Mouse (Mus musculus): Measurements from ENCODE around the gene Fam213b. TPM values are rescaled to one million over a fixed set of nuclear protein-coding genes. Genes with fewer than 3 reads are reported as not detected.

Gene Fam213b
- 0.87 TPM in 1 of 2 replicates, not detected in the other for total RNA-seq (2017)

DNA sequence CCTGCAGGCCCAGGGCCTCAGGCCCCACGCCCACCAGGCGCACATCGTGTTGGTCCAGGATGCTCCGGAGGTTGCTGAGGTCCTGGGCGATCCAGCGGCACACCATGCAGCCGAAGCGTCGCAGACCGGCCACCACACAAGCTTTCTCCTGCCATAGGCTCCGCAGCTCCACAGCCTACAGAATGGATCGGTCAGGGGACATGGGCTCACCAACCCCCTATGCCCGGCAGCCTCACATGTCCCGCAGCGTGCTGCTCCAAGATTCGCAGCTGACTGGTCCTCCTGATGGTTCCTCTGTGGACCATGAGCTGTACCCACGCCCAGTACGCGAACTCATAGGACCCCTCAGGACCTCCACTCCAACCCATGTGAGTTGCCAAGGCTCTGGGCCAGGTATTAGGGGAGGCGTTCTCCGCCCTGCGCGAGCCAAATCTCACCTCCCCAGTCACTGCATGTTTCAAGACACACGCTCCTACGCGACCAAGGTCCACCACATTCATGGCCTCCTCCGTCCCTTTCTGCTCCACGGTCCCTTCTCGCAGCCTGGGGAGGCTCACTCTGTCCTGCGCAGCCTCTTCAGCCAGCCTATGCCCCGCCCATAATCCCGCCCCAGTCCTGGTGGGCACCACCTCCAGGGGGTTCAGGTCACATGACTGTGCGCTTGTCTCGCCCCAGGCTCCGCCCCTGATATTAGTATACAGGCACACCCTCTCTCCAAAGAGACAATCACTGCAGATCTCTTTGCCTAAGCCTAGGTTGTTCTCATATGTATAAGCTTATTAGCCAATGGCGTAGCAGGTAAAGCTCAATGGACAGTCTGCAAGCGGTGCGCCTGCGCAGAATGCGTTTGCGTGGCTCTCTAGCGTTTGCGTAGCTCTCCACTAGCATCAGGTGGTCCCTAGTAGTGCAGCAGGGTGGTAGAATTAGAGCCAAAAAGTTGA is at the start of gene Fam213b:
Fam213b (minus strand) TSS at position 630 of the 941 bp plus-strand sequence.
- peak; percentile 96 for ATAC-seq (replicated peaks; ENCODE audit: low read depth, poor library complexity, severe bottlenecking)

DNA sequence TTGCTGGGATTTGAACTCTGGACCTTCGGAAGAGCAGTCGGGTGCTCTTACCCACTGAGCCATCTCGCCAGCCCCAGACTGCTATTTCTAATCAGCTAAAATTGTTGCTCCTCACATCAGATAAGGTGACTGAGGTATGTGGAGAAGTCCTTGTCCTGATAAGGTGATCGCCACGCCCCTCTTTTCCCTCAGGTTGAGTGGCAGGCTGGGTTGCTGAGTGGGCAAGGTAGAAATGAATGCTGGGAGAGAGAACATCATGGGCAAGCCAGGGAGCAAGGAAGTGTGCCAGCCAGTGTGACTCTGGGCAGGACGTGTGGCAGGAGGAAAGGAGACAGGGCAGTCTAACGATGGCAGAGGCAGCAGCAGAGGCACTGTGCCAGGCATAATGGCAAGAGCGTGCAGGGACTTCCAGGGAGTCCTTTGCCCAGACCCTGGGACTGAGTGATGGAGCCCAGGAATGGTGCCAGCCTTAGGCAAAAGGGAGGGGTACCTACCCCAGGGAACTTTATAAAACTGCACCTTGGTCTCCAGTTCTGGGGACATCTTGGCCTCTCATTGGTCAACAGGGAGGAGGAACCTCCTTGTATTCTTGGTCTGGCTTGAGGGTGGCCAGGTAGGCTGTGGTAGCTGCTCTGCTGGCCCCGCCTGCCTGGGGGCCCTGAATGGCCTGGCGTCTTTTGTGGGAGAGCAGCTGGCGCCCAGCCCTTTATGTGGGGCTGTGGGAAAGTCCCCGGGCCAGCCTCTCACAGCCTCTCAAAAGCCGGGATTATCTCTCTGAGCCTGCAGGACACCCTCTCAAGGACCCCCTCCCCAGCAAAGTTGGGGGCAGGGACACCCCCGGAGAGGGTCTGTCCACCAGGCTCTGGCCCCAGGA is 49.4 kb upstream of the Fam213b start:
- no peak for ATAC-seq (replicated peaks; ENCODE audit: low read depth, poor library complexity, severe bottlenecking)

DNA sequence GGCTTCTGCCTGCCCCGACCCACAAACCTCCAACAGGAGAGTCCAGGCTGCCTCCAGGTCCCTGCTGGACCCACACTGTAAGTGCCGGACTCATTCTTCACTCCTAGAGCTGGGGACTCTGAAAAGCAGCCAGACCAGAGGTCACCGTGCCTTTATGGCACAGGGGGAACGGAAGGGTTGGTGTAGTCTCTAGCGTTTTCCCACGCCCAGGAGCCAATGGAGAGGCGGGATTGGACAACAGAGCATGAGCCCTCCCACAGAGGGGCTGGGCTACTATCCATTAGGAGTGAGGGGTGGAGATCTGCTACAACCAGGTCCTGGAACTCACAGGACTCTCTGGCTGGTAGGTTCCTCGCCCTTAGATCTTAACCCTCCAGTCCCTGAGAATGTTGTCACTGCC is 47.4 kb upstream of the Fam213b start:
- peak; percentile 43; the same call in 1 of the 2 replicates for ATAC-seq (replicated peaks; ENCODE audit: low read depth, poor library complexity, severe bottlenecking)

DNA sequence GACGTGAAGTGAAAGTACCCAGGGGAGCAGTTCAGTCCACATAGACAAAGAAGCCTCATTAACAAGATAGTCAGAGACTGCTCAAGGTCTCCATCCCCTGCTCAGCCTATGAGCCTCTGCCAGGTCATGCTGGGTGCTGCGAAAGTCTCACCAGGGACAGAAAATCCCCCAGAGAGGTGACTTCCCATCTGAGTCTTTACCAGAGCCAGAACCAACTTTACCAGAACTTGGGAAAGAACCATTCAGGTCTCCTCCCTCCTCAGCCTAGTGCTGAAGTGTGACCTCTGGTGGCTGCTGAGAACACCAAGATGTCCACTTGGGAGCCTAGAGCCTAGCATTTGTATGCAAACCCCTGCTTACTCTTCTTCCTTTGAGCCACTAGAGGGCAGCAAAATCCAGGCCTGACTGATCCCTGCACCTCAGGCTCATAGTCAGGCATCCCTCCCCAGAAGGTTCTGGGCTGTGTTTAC is 45.2 kb upstream of the Fam213b start:
- ATAC-seq (replicated peaks; ENCODE audit: low read depth, poor library complexity, severe bottlenecking) = peak; percentile 98

DNA sequence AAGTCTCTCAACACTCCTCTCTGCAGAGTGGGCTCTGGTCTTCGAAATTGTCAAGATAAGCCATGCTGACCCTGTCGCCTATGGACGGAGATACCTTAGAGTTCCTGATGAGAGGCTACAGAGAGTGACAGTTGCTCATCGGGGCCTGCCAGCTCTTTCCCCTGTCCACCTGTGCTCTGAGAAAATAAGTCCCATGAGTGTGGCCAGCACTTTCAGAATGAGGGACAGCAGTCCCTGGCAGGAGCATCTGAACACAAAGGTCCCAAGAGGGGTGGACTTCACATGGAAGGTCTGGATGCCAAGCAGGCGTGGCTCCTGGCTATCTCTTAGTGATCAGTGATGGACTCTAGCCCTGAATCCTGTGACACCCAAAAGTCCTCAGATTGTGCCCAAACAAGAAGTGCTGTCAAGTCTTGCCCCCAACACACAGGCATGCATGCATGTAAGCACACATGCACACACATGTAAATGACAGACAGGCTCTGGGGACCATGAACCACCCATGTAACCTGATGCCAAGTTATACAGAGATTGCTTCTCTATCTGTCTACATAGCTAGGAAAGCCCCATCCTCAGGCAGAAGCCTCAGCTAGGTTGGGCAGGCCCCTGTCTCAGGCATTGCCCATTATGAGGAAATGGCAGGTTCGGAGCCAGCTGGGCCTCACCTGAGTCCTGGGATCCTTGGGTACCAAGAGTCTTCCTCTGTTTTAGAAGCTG is 44.5 kb upstream of the Fam213b start:
- ATAC-seq (replicated peaks; ENCODE audit: low read depth, poor library complexity, severe bottlenecking) = no peak

DNA sequence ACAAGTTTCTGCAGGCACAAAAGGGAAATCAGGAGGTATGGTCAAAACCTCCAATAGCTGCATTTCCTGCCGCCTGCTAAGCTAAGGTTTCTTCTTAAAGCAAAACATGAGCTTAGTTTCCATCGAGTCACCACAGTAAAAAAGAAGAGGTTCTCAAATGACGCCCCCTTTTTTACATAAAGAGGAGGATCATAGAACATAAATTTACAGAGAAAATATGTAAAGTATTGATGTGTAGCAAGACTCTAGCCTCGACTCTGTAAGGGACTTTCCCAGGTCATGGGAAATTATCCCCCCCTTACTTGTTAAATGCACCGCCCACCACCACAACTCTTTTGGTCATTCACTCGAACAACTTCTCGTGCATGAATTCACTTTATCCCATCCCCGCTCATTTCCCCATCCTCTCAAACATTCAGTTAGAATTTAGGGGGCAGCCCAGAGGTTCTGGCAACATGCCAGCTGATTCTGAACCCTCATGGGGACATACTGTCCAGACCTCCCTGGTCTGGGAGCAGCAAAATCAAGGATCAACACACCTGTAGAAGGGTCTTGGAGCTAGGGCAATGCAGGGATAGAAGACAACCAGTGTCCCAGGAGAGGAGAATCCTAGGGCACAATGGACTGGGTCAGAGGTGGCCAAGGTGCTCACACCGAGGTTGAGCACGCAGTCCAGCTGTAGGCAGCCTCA is 43.8 kb upstream of the Fam213b start:
- no peak for ATAC-seq (replicated peaks; ENCODE audit: low read depth, poor library complexity, severe bottlenecking)

DNA sequence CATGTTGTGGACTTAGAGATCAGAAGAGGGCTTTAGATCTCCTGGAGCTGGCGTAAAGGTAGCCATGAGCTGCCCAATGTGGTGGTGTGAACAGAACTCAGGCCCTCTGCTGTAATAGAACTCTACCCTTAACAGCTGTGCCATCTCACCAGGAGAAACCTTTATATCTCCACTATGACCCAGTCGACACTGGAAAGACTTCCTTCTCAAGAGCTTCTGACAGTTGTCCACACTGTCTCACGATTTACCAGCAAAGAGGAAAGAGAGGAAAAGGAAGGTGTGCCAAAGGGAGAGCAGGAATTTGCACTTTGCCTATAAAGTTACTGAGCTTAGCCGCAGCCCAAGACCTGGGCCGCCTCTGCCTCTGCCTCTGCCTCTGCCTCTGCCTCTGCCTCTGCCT is 42.9 kb upstream of the Fam213b start:
- ATAC-seq (replicated peaks; ENCODE audit: low read depth, poor library complexity, severe bottlenecking) = no peak

DNA sequence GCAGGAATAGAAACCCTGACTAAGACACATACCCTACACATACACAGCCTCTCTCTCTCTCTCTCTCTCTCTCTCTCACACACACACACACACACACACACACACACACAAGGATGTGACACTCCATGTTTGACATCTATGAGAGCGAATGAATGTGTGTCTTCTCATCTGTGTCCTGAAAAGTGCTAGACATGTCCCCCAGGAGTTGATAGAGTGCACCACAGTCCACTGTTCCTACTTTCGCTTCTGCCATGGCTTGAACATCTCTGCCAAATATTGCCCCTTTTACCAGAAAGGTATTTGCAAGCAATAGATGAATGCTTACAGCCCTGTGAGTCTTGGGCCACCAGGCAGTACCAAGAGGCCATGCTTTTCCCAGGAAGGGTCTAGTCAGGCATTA is 41.2 kb upstream of the Fam213b start:
- no peak for ATAC-seq (replicated peaks; ENCODE audit: low read depth, poor library complexity, severe bottlenecking)

DNA sequence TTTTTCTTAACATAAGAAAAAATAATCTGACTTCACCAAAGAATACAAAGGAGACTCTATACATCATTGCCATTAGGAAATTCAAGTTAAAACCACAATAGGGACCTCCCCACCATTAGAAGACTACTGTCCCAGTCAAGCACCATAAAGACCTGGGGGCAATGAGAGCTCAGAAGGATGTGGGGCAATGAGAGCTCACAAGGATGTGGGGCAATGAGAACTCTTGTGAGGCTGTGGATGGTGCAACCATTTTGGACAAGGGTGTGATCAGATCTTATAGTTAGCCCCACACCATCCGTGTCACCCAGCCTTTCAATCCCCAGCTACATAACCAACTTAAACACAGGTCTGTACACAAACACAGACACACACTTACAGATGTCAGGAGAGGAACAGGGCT is 38.8 kb upstream of the Fam213b start:
- ATAC-seq (replicated peaks; ENCODE audit: low read depth, poor library complexity, severe bottlenecking) = no peak

DNA sequence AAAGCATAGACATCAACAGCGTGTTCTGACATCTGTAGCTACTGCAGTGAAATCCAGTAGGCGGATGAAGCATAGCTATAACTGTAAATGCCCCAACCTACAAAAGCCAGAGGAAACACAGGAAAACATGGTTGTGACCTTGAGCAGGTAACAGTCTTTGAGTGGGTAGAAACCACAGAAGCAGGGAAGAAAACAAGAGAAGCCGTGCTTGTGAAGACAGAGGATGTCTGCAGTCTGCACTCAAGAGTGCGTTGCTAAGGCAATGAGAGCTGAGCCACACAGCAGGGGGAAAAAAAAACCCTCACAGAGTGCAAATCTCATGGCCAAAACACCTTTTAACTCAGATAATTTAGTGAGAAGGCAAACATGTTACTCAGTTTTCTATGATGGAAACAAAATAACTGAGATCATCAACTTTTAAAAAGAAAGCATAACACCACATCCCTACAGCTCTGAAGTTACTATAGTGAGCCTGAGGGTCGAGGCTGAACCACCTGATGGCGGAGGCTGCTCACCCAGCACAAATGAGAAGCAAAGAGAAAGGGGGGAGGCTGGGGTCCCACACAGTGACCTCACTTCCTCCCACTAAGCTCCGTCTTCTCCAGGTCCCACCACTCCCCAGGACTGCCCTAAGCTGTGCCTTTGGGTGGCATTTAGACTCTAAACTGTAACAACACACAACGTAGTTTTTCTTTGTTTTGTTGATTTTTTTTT is 37.8 kb upstream of the Fam213b start:
- ATAC-seq (replicated peaks; ENCODE audit: low read depth, poor library complexity, severe bottlenecking) = no peak; the same call in 1 of the 2 replicates

DNA sequence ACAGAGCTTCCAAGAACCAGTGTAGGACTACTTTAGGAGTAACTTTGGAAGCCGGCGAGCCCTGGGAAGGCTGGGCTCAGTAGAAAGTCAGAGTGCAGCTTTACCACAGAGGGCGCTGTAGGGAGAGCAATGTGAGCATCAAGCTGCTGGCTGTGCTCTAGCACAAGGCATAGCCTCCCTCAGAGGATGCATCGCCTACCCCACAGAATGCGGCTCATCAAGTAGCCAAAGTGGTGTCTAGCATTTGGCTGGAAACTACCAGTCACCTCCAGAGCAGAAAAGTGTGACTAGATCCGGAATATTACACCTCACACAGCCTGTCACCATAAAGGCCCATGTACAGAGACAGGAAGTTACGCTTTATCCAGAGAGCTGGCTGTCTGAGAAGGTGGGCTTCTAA is 36.9 kb upstream of the Fam213b start:
- 0 out of 2 replicates have a peak, but pooled peaks have one; percentile 15 for ATAC-seq (replicated peaks; ENCODE audit: low read depth, poor library complexity, severe bottlenecking)

DNA sequence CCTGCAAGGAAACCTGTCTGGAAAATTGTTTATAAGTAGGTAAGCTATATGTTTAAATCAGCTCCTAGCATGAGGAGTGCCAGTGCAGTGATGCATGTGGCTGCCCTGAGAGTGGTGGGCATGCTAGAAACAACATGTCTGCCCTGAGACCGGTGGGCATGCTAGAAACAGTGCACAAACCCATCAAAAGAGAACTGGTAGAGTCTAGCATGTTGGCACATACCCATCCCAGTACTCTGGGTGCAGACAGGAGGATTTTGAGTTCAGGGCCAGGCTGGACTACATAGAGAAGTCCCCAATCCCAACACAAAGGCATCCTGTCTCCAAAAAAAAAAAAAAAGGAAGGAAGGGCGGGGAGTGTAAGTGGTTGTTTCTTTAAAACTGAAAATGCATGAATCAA is 35.9 kb upstream of the Fam213b start:
- no peak for ATAC-seq (replicated peaks; ENCODE audit: low read depth, poor library complexity, severe bottlenecking)

DNA sequence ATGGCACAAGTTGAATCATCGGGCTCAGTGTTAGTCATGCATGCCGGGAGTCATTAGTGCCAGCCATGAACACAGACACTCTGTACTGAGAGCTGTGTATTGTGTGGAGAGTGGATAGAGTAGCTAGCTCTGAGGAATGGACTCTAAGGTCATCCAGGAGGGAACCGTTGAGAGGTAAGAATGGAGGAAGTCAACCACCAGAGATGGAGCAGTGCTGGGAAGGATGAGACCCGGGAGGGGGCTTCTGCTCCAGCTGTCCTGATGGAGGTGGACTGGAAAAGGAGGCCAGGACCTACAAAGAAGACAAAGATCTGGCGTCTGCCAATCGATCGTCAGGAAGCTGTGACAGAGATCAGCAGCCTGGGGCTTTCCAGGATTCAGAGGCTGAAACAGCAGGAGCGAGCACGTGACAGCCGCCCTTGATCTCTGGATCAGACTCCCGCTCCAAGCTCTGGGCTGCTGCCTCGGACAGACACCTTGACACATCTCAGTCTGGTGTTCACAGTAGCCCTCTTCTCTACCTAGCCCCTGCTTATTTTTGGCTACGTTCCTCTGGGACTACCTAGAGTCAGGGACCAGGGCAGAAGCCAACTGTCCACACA is 34.5 kb upstream of the Fam213b start:
- ATAC-seq (replicated peaks; ENCODE audit: low read depth, poor library complexity, severe bottlenecking) = no peak

DNA sequence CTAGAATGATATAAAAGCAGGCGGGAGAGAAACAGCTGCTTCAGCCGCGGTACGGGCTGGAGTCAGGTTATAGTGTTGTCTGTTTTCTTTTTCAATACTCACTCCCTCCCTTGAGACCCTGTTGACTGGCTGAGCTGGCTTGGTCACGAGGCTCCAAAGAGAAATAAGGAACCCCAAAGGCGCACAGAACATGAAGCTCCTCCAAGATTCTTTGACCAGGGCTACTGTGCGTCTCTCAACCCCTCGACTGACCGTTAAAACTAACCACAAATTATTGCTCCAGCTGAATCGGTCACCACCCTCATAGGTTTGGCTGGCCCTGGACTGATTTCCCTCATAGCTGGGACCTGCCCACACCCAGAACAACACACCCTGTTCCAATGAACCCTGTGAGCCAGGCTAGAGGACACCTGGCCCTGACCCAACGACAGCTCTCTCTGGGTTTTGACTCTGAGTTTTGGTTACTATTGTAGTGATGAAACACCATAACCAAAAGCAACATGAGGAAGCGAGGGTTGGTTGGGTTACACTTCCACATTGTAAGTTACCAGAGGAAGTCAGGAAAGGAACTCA is 30.2 kb upstream of the Fam213b start:
- peak; percentile 60 for ATAC-seq (replicated peaks; ENCODE audit: low read depth, poor library complexity, severe bottlenecking)

DNA sequence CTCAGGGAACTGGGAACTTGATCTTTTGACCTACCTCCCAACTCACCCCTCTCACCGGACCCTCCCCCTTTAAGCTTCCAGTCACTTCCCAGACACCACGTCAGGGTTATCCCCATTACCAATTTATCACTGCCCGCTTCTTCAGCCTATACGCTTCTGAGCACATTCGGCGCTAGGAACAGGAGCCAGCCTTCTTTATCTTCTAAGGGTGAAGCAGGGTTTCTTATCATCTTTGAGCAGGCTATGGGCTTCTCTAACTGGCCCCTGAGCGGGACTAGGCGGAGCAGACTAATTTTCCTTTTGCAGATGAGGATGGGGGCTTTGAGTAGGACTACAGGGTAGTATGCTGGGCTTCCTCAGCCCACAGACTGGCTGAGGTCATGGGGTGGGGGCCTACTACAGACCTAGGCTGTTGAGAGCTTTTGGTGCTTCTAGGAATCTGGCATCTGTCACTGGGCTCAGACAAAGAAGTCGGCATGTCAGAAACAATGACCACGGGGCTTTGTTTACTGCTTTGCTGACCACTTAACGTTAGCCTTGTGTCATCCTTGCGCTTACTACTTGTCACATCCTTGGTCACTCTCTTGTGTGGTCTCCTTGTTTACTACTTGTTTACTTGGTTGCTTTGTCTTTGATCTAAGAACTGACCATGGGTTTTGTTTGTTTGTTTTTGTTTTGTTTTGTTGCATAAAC is 29.6 kb upstream of the Fam213b start, which contains the start of gene Tnfrsf14:
Tnfrsf14 (minus strand) TSS at position 169 of the 693 bp plus-strand sequence.
- peak; percentile 43 for ATAC-seq (replicated peaks; ENCODE audit: low read depth, poor library complexity, severe bottlenecking)

DNA sequence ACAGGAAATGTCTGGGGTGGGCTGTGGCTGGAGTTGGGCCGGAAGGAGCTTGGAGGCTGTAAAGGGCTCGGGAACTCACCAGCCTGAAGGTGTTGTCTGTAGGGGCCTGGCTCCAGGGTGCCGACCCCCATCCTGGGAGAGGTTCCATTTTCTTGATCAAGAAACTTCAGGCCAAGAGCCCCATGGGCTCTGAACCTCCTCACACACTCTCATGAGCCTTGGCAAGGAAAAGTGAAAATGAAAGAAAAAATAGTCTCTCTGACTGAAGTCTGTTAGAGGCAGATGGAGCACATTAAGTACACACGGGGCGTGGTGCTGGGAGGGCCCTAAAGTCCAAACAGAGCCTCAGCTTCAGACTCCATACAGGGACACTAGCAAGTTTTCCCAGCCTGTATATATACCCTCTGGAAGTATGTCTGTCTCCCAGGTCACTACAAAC is 29.0 kb upstream of the Fam213b start:
- ATAC-seq (replicated peaks; ENCODE audit: low read depth, poor library complexity, severe bottlenecking) = peak; percentile 58
